Mouse (Mus musculus) G1E (cell line): ENCODE results near the gene Gm49342. TPM values are rescaled to one million over a fixed set of nuclear protein-coding genes. Genes with fewer than 3 reads are reported as not detected.
"Not testable (repeated sequence)": the region's sequence is repeated elsewhere in the genome, so short reads cannot be mapped to it uniquely, and the experiment has no call there.

Experiments
- ATAC-seq: 2 replicates; pipeline ENCODE4 v1.8.0; 2016; ENCODE audit warnings: mild to moderate bottlenecking; ENCODE audit not compliant: insufficient number of reproducible peaks, poor library complexity, low FRiP score, severe bottlenecking; ENCODE audit errors: extremely low read depth
- DNase-seq: peaks from one replicate; pipeline ENCODE4 v3.0.0; 2012; ENCODE audit warnings: low spot score
- H3K27me3 ChIP-seq: 2 replicates; pipeline ENCODE4 v1.6.1; 2012; ENCODE audit warnings: mild to moderate bottlenecking, low read length, inconsistent platforms; ENCODE audit not compliant: insufficient read depth
- H3K36me3 ChIP-seq: replicated peaks from 2 replicates; pipeline ENCODE3; 2012; ENCODE audit warnings: mild to moderate bottlenecking, inconsistent platforms
- H3K4me1 ChIP-seq: 2 replicates; pipeline ENCODE4 v1.6.1; 2012; ENCODE audit warnings: low read depth, low read length, inconsistent platforms, mixed read lengths; ENCODE audit not compliant: insufficient read depth
- H3K4me3 ChIP-seq: 2 replicates; pipeline ENCODE4 v1.5.1; 2012; ENCODE audit warnings: low read depth, mild to moderate bottlenecking, inconsistent platforms, low read length, moderate library complexity, mixed read lengths
- H3K9me3 ChIP-seq: replicated peaks from 2 replicates; pipeline ENCODE4 v1.6.1; 2012; ENCODE audit warnings: inconsistent platforms
- CTCF ChIP-seq: IDR thresholded peaks from 2 replicates; pipeline ENCODE4 v1.5.1; 2012; ENCODE audit warnings: low read depth, low read length, inconsistent platforms, mixed read lengths
- GATA1 ChIP-seq: IDR thresholded peaks from 2 replicates; pipeline ENCODE4 v1.6.1; 2012; ENCODE audit warnings: borderline replicate concordance, low read length, inconsistent platforms, mixed read lengths
- GATA2 ChIP-seq: IDR thresholded peaks from 2 replicates; pipeline ENCODE4 v1.6.1; 2012; ENCODE audit warnings: low read depth, low read length, inconsistent platforms, borderline replicate concordance
- POLR2AphosphoS5 ChIP-seq: IDR thresholded peaks from 2 replicates; pipeline ENCODE4 v1.6.1; 2012; ENCODE audit warnings: low read depth, low read length, inconsistent platforms; ENCODE audit not compliant: insufficient replicate concordance
- TAL1 ChIP-seq: conservative IDR thresholded peaks from 2 replicates; pipeline ENCODE4 v1.6.1; 2012; ENCODE audit warnings: low read depth, low read length, inconsistent platforms, mixed read lengths
- polyA plus RNA-seq: library from polyadenylated mRNA; stranded (reverse); fragments of >175 nt; gene quantifications from 2 replicates; pipeline ENCODE4 v1.2.3, GENCODE M21; 2012
- total RNA-seq, 2 experiments: library from RNA; stranded (forward) in 1 of 2; stranded (reverse) in 1 of 2; fragments of 200-1000 nt in 1 of 2; fragments of >200 nt in 1 of 2; fragmentation: Nextera tagmentation in 1 of 2; gene quantifications; 2 replicates each; pipeline ENCODE4 v1.2.3; 2014 to 2017

The Gm49342 gene
- total and polyA plus RNA-seq, 3 experiments: 2.0 TPM; not detected in 2

GRCm38 (mm10) chr14:50973700-50974099 lies 29.4 kb downstream of the Gm49342 start:
- DNase-seq (no peak), ATAC-seq (no peak)
- no peak overlapping the region for H3K4me3 ChIP-seq
- H3K9me3 ChIP-seq: no peaks in the 10 kb centered on the region
- peaks cover 4% of the 10 kb centered on the region; the same call in 1 of the 2 replicates for H3K27me3 ChIP-seq
- TF ChIP-seq TAL1: no peak
- TF ChIP-seq GATA2: no peak
- TF ChIP-seq CTCF: no peak
- no peak for TF ChIP-seq GATA1
- no peak for TF ChIP-seq POLR2AphosphoS5
- H3K36me3 ChIP-seq: no peaks in the 10 kb centered on the region
- peaks cover 13% of the 10 kb centered on the region for H3K4me1 ChIP-seq

DNA sequence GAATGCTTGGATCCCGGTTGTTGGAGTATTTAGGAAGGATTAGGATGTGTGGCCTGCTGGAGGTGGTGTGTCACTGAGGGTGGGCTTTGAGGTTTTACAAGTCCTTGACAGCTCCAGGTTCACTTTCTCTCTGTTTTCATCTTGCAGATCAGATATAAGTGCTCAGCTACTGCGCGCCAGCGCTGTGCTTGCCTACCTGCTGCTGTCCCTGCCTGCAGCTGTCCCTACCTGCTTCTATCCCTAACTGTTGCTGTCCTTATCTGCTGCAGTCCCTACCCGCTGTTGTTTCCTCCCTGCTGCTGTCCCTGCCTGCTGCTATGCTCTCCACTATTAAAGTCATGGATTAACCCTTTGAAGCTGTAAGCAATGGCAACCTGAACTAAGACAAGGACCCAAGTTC lies 30.7 kb downstream of the Gm49342 start:
- no peak for TF ChIP-seq POLR2AphosphoS5
- TF ChIP-seq CTCF: no peak
- TF ChIP-seq GATA2: no peak
- no peak for TF ChIP-seq GATA1
- no peak for TF ChIP-seq TAL1
- H3K36me3 ChIP-seq: no peaks in the 10 kb centered on the region
- H3K27me3 ChIP-seq: peaks cover 4% of the 10 kb centered on the region; the same call in 1 of the 2 replicates
- ATAC-seq (no peak), DNase-seq (no peak)
- H3K4me3 ChIP-seq: no peak overlapping the region
- H3K4me1 ChIP-seq: peaks cover 13% of the 10 kb centered on the region
- no peaks in the 10 kb centered on the region for H3K9me3 ChIP-seq

- ATAC-seq (no peak), DNase-seq (no peak)
- no peak overlapping the region for H3K4me3 ChIP-seq
- TF ChIP-seq CTCF: no peak
- TF ChIP-seq TAL1: no peak
- TF ChIP-seq GATA2: no peak
- no peak for TF ChIP-seq GATA1
- TF ChIP-seq POLR2AphosphoS5: no peak
- H3K27me3 ChIP-seq: 0 out of 2 replicates have a peak, but pooled peaks cover 2% of the 10 kb centered on the region
- peaks cover 8% of the 10 kb centered on the region for H3K4me1 ChIP-seq
- no peaks in the 10 kb centered on the region for H3K9me3 ChIP-seq
- no peaks in the 10 kb centered on the region for H3K36me3 ChIP-seq
Observed at GRCm38 (mm10) chr14:50976674-50977073, 32.4 kb downstream of the Gm49342 start.

DNA sequence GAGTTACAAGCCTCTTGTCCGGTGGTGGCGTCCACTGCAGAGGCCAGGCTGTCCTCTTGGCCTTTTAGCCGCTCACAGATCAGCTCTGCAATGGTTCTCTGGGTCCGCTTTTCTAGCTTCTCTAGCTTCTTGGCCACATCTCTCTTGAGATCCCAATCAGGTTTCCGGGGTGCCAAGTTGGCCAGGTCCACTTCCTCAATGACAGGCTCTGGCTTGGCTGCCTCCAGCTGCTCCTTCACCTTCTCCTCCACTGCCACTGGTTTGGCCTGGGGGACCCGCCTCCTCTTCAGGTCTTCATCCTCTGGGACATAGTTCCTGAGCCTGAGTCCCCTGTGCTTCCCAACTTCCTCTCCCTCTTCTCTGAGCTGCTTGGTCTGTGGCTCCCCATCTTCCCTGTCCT lies 34.1 kb downstream of the Gm49342 start:
- ATAC-seq, H3K36me3 ChIP-seq, DNase-seq, H3K4me3 ChIP-seq, H3K27me3 ChIP-seq, H3K9me3 ChIP-seq: not testable (repeated sequence)
- peaks cover 12% of the 10 kb centered on the region for H3K4me1 ChIP-seq

GRCm38 (mm10) chr14:50979631-50980030 lies 35.3 kb downstream of the Gm49342 start:
- ATAC-seq (no peak), DNase-seq (no peak)
- Histone ChIP-seq H3K4me1 (peaks cover 12% of the 10 kb centered on the region), H3K27me3 (0 out of 2 replicates have a peak, but pooled peaks cover 2% of the 10 kb centered on the region), H3K9me3 (no peaks in the 10 kb centered on the region; the same call in 1 of the 2 replicates), H3K36me3 (no peaks in the 10 kb centered on the region), H3K4me3 (no peak overlapping the region)
- TF ChIP-seq TAL1: no peak
- TF ChIP-seq POLR2AphosphoS5: no peak
- no peak for TF ChIP-seq GATA1

- Histone ChIP-seq H3K27me3 (peaks cover 9% of the 10 kb centered on the region; the same call in 1 of the 2 replicates), H3K4me3 (no peak overlapping the region), H3K9me3 (no peaks in the 10 kb centered on the region; the same call in 1 of the 2 replicates), H3K36me3 (no peaks in the 10 kb centered on the region), H3K4me1 (peaks cover 12% of the 10 kb centered on the region)
- no peak for DNase-seq
- no peak for TF ChIP-seq POLR2AphosphoS5
- ATAC-seq: peak; percentile 82
Observed at GRCm38 (mm10) chr14:50981207-50981606, 36.9 kb downstream of the Gm49342 start.

- Histone ChIP-seq H3K36me3 (no peaks in the 10 kb centered on the region), H3K9me3 (no peaks in the 10 kb centered on the region; the same call in 1 of the 2 replicates), H3K4me1 (peaks cover 12% of the 10 kb centered on the region), H3K27me3 (peaks cover 13% of the 10 kb centered on the region; the same call in 1 of the 2 replicates), H3K4me3 (no peak overlapping the region; the same call in 1 of the 2 replicates)
- ATAC-seq (no peak), DNase-seq (no peak)
- TF ChIP-seq CTCF: no peak
- no peak for TF ChIP-seq GATA1
- no peak for TF ChIP-seq POLR2AphosphoS5
- no peak for TF ChIP-seq GATA2
- TF ChIP-seq TAL1: no peak
Observed at GRCm38 (mm10) chr14:50981837-50982236, 37.5 kb downstream of the Gm49342 start.
